Mouse (Mus musculus) hindbrain, postnatal 0 days (tissue): ENCODE data around the gene Mccc1. TPM values are rescaled to one million over a fixed set of nuclear protein-coding genes. Genes with fewer than 3 reads are reported as not detected.

ENCODE experiments used
- ATAC-seq: fragments of 200-750 bp; cut with Nextera tagmentation; 2 replicates; pipeline ENCODE4 v1.8.0; 2017; ENCODE audit warnings: mild to moderate bottlenecking, moderate TSS enrichment, moderate library complexity
- DNase-seq: peaks from one replicate; pipeline ENCODE4 v3.0.0-alpha.2; 2015; ENCODE audit warnings: low spot score
- H3K27ac ChIP-seq: fragments of 300-500 bp; sonication (generic); 2 replicates; pipeline ENCODE4 v1.5.1; 2014; ENCODE audit warnings: mild to moderate bottlenecking
- H3K27me3 ChIP-seq: fragments of 300-500 bp; sonication (generic); 2 replicates; pipeline ENCODE4 v1.6.1; 2014; ENCODE audit warnings: low read length, mixed read lengths; ENCODE audit not compliant: insufficient read depth
- H3K36me3 ChIP-seq: fragments of 300-500 bp; sonication (generic); 2 replicates; pipeline ENCODE4 v1.6.1; 2014; ENCODE audit warnings: low read length, mixed read lengths; ENCODE audit not compliant: insufficient read depth
- H3K4me1 ChIP-seq: fragments of 300-500 bp; sonication (generic); 2 replicates; pipeline ENCODE4 v1.6.1; 2014; ENCODE audit warnings: antibody characterized with exemption, low read length, mixed read lengths; ENCODE audit not compliant: insufficient read depth
- H3K4me2 ChIP-seq: fragments of 300-500 bp; sonication (generic); 2 replicates; pipeline ENCODE4 v1.6.1; 2014; ENCODE audit warnings: low read depth, mild to moderate bottlenecking, low read length, moderate library complexity, mixed read lengths
- H3K4me3 ChIP-seq: fragments of 300-500 bp; sonication (generic); 2 replicates; pipeline ENCODE4 v1.5.1; 2014; ENCODE audit warnings: low read length
- H3K9ac ChIP-seq: fragments of 300-500 bp; sonication (generic); replicated peaks from 2 replicates; pipeline ENCODE4 v1.6.1; 2014; ENCODE audit warnings: mild to moderate bottlenecking, low read length, moderate library complexity, mixed read lengths
- H3K9me3 ChIP-seq: fragments of 300-500 bp; sonication (generic); 2 replicates; pipeline ENCODE4 v1.6.1; 2016; ENCODE audit warnings: low read length, mixed read lengths
- CTCF ChIP-seq: IDR thresholded peaks from 2 replicates; pipeline ENCODE4 v1.5.1; 2016; ENCODE audit warnings: antibody characterized with exemption, control low read depth, low read depth
- WGBS: fragments of 180-500 bp; shearing (Covaris S2); extraction: QIAGEN DNeasy Blood & Tissue Kit; methylation state at CpG from one replicate; pipeline ENCODE4 v1.1.7; 2014; 5-methylcytosine and 5-hydroxymethylcytosine counted together
- polyA plus RNA-seq: library from polyadenylated mRNA; unstranded; fragments of >200 nt; fragmentation: Nextera tagmentation; extraction: Ambion mirVana; gene quantifications from 2 replicates; pipeline ENCODE4 v1.2.1, GENCODE M21; 2015
- total RNA-seq: library from RNA; depleted of rRNA; stranded (reverse); fragments of >200 nt; gene quantifications from 2 replicates; pipeline ENCODE4 v1.2.3, GENCODE M21; 2014

Mccc1 gene
- total and polyA plus RNA-seq, 2 experiments from 2014 or later, result 6.0 to 22.3 TPM

DNA sequence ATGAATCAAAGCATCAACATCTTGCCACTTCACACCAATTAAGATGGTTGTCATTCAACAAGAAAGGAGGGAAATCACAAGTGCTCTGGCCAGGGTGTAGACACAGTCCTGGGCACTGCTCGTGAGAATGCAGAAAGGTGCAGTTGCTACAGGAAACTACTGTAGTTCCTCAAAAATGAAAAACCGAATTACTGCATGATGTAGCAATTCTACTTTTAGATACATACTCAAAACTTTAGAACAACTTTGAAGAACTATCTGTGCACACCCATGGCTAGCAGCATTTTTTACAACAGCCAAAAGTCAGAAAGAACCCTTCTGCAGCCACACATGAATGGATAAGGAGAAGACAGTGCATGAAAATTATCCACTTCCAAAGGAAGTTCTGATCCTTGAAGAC, 34.0 kb downstream of the Mccc1 start:
- H3K36me3 ChIP-seq, result peaks cover 20% of the 10 kb centered on the region
- H3K4me2 ChIP-seq, result no peak overlapping the region
- no peaks in the 10 kb centered on the region for H3K27me3 ChIP-seq
- no peak overlapping the region for H3K4me3 ChIP-seq
- ATAC-seq (no peak), DNase-seq (no peak)
- no peak overlapping the region for H3K9ac ChIP-seq
- 90% methylated on average over 2 of the region's 2 CpGs for WGBS
- no peak for TF ChIP-seq CTCF
- H3K27ac ChIP-seq, result no peak overlapping the region
- H3K4me1 ChIP-seq, result no peaks in the 10 kb centered on the region
- H3K9me3 ChIP-seq, result no peaks in the 10 kb centered on the region

DNA sequence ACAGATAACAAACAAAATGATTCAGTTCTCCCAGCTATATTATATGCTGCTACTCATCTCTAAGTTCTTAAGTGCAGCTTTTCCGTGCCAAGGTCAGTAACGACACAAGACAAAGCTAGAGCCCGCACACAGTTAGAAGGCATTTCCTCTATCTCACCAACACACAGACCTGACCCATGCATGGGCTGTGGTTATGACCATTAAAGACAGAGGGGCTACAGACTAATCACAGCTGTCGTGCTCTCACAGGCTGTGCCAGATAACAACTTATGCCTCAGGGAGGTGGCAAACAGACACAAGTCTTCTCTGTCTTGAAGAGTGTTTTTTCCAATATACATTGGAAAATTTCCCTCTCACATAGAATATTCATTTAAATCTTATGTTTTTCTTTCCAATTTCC, 35.5 kb downstream of the Mccc1 start:
- Histone ChIP-seq H3K36me3 (peaks cover 32% of the 10 kb centered on the region), H3K4me2 (no peak overlapping the region), H3K9me3 (no peaks in the 10 kb centered on the region), H3K4me1 (no peaks in the 10 kb centered on the region), H3K9ac (no peak overlapping the region), H3K4me3 (no peak overlapping the region), H3K27me3 (no peaks in the 10 kb centered on the region), H3K27ac (no peak overlapping the region)
- no peak for TF ChIP-seq CTCF
- WGBS, result 89% methylated on average over 4 of the region's 4 CpGs
- ATAC-seq, result no peak
- DNase-seq, result no peak

GRCm38 (mm10) chr3:35963921-35964320, 36.6 kb downstream of the Mccc1 start:
- no peak for TF ChIP-seq CTCF
- no peak overlapping the region for H3K27ac ChIP-seq
- ATAC-seq, result no peak
- no peaks in the 10 kb centered on the region for H3K4me1 ChIP-seq
- 94% methylated on average over 5 of the region's 5 CpGs for WGBS
- H3K4me2 ChIP-seq, result no peak overlapping the region
- H3K36me3 ChIP-seq, result peaks cover 38% of the 10 kb centered on the region
- no peak for DNase-seq
- no peak overlapping the region for H3K4me3 ChIP-seq
- no peak overlapping the region for H3K9ac ChIP-seq
- H3K9me3 ChIP-seq, result no peaks in the 10 kb centered on the region
- H3K27me3 ChIP-seq, result no peaks in the 10 kb centered on the region

DNA sequence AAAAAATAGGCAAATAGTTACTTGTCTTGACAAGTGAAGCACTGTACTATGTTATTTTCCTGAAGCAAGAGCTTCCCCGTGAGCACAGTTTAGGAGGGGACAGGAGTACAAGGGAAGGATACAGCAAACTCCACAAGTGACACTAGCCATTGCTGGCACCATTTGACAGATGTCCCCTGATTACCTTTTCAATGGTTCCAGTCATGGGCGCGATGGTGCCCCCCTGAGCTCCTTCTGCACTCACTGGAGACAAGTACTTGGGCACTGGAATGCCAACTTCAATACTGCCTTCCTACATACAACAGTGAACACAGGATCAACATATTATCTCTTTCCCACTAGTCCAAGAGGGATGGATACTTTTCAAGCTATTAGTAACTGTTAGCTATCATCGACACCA, 37.1 kb downstream of the Mccc1 start:
- H3K4me1 ChIP-seq, result no peaks in the 10 kb centered on the region
- no peaks in the 10 kb centered on the region for H3K27me3 ChIP-seq
- WGBS, result 91% methylated on average over 4 of the region's 4 CpGs
- no peak for TF ChIP-seq CTCF
- H3K36me3 ChIP-seq, result peaks cover 42% of the 10 kb centered on the region
- no peaks in the 10 kb centered on the region for H3K9me3 ChIP-seq
- DNase-seq (no peak), ATAC-seq (no peak)
- no peak overlapping the region for H3K4me3 ChIP-seq
- no peak overlapping the region for H3K27ac ChIP-seq
- H3K9ac ChIP-seq, result no peak overlapping the region
- no peak overlapping the region for H3K4me2 ChIP-seq

DNA sequence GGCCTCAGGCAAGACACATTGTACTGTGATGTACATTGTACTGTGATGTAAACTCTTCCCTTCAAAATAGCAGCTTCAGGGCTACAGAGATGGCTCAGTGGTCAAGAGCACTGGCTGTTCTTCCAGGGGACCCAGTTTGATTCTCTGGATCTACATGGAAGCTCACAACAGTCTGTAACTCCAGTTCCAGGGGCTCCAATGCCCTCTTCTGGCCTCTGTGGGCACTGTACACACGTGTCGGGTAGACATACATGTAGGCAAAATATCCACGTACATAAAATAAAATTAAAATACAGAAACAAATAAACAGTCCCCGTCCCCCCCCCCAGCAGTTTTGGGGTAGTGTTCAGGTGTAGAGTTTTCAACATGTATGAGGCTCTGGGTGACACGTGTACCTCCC, 37.5 kb downstream of the Mccc1 start:
- WGBS, result 93% methylated on average over 5 of the region's 5 CpGs
- no peak overlapping the region for H3K9ac ChIP-seq
- no peak overlapping the region for H3K4me2 ChIP-seq
- no peaks in the 10 kb centered on the region for H3K4me1 ChIP-seq
- TF ChIP-seq CTCF, result 0 out of 2 replicates have a peak, but pooled peaks have one; percentile 10
- no peaks in the 10 kb centered on the region for H3K27me3 ChIP-seq
- ATAC-seq (no peak), DNase-seq (no peak)
- no peak overlapping the region for H3K27ac ChIP-seq
- H3K9me3 ChIP-seq, result no peaks in the 10 kb centered on the region
- peaks cover 42% of the 10 kb centered on the region for H3K36me3 ChIP-seq
- no peak overlapping the region for H3K4me3 ChIP-seq

- DNase-seq (no peak), ATAC-seq (no peak)
- no peak for TF ChIP-seq CTCF
- no peaks in the 10 kb centered on the region for H3K9me3 ChIP-seq
- H3K4me1 ChIP-seq, result no peaks in the 10 kb centered on the region
- H3K4me3 ChIP-seq, result no peak overlapping the region
- H3K4me2 ChIP-seq, result no peak overlapping the region
- H3K27me3 ChIP-seq, result no peaks in the 10 kb centered on the region
- H3K9ac ChIP-seq, result no peak overlapping the region
- 93% methylated on average over 3 of the region's 3 CpGs for WGBS
- peaks cover 27% of the 10 kb centered on the region; the same call in 1 of the 2 replicates for H3K36me3 ChIP-seq
- no peak overlapping the region for H3K27ac ChIP-seq
Measured at GRCm38 (mm10) chr3:35957230-35957629, 43.2 kb downstream of the Mccc1 start.

- H3K9me3 ChIP-seq, result no peaks in the 10 kb centered on the region
- 94% methylated on average over 10 of the region's 11 CpGs for whole genome bisulfite sequencing
- ATAC-seq, result no peak
- no peak overlapping the region for H3K4me2 ChIP-seq
- no peak overlapping the region for H3K9ac ChIP-seq
- H3K27ac ChIP-seq, result no peak overlapping the region
- no peaks in the 10 kb centered on the region for H3K27me3 ChIP-seq
- DNase-seq, result no peak
- H3K36me3 ChIP-seq, result peaks cover 10% of the 10 kb centered on the region; the same call in 1 of the 2 replicates
- TF ChIP-seq CTCF, result no peak
- no peaks in the 10 kb centered on the region for H3K4me1 ChIP-seq
- no peak overlapping the region for H3K4me3 ChIP-seq
Measured at GRCm38 (mm10) chr3:35954901-35955575, 45.4 kb downstream of the Mccc1 start.
